Comparison of ENCODE assay signal across 8 mouse cellular contexts in genomic region chr16:91547974-91548373, GRCm38 (mm10). TPM values are rescaled to one million over a fixed set of nuclear protein-coding genes. Genes with fewer than 3 reads are reported as not detected.
DNase-seq lines count a peak whose midpoint lies in the region; ATAC-seq and TF ChIP-seq lines count a peak whose summit lies in the region.

No protein-coding gene starts in this region.

- peak overlapping the region; percentile 76 for H3K4me2 ChIP-seq in forebrain, embryonic 14.5 days (ENCODE audit: low read length)
- peak overlapping the region; percentile 100 for H3K4me2 ChIP-seq in liver, embryonic 13.5 days
- peak overlapping the region; percentile 66 for H3K4me2 ChIP-seq in stomach, embryonic 14.5 days (replicated peaks; ENCODE audit: low read depth, low read length)

- no peaks in the 10 kb centered on the region for H3K36me3 ChIP-seq in forebrain, embryonic 14.5 days (ENCODE audit: control insufficient read depth, insufficient read depth, low read length)
- no peaks in the 10 kb centered on the region for H3K36me3 ChIP-seq in liver, embryonic 13.5 days
- no peaks in the 10 kb centered on the region for H3K36me3 ChIP-seq in stomach, embryonic 14.5 days (ENCODE audit: control insufficient read depth, insufficient read depth, low read length)

- H3K4me3 ChIP-seq in cerebellum, adult 2 months (replicated peaks; ENCODE audit: insufficient read depth, low read depth, low read length), result peak overlapping the region; percentile 81
- H3K4me3 ChIP-seq in forebrain, embryonic 14.5 days (ENCODE audit: low read depth, low read length), result peak overlapping the region; percentile 84
- peak overlapping the region; percentile 89 for H3K4me3 ChIP-seq in liver, embryonic 13.5 days (replicated peaks)
- H3K4me3 ChIP-seq in stomach, embryonic 14.5 days (ENCODE audit: low read depth, low read length), result peak overlapping the region; percentile 95

- no peak for TF ChIP-seq CTCF in cerebellum, adult 2 months (IDR thresholded peaks at IDR 0.05; ENCODE audit: borderline replicate concordance, insufficient read depth, low read depth, low read length)

- no peaks in the 10 kb centered on the region for H3K27me3 ChIP-seq in cerebellum, adult 2 months (ENCODE audit: control insufficient read depth, insufficient read depth, low read length)
- H3K27me3 ChIP-seq in forebrain, embryonic 14.5 days (replicated peaks; ENCODE audit: control insufficient read depth, insufficient read depth, low read length), result no peaks in the 10 kb centered on the region
- H3K27me3 ChIP-seq in liver, embryonic 13.5 days, result no peaks in the 10 kb centered on the region
- no peaks in the 10 kb centered on the region for H3K27me3 ChIP-seq in stomach, embryonic 14.5 days (ENCODE audit: control insufficient read depth, insufficient read depth, low read length)

- no peak for ATAC-seq in forebrain, embryonic 14.5 days
- no peak for ATAC-seq in liver, embryonic 13.5 days (ENCODE audit: low read depth)
- ATAC-seq in stomach, embryonic 14.5 days (ENCODE audit: insufficient number of reproducible peaks, insufficient read depth, low FRiP score, low read depth), result no peak

- 75% methylated on average over 5 of the region's 5 CpGs for WGBS in cerebellum, adult 2 months
- 56% methylated on average over 5 of the region's 5 CpGs for WGBS in forebrain, embryonic 14.5 days
- WGBS in liver, embryonic 13.5 days (ENCODE audit: insufficient replicate concordance), result 28% methylated on average over 5 of the region's 5 CpGs
- 54% methylated on average over 5 of the region's 5 CpGs for WGBS in stomach, embryonic 14.5 days

- no peak overlapping the region for H3K27ac ChIP-seq in cerebellum, adult 2 months (ENCODE audit: insufficient read depth, low read length)
- no peak overlapping the region for H3K27ac ChIP-seq in forebrain, embryonic 14.5 days (ENCODE audit: low read depth, low read length)
- H3K27ac ChIP-seq in liver, embryonic 13.5 days, result peak overlapping the region; percentile 95; the same call in 1 of the 2 replicates
- H3K27ac ChIP-seq in stomach, embryonic 14.5 days (ENCODE audit: low read length), result no peak overlapping the region

- no peak overlapping the region for H3K9ac ChIP-seq in forebrain, embryonic 14.5 days (ENCODE audit: low read length)
- H3K9ac ChIP-seq in liver, embryonic 13.5 days, result peak overlapping the region; percentile 94
- H3K9ac ChIP-seq in stomach, embryonic 14.5 days (replicated peaks; ENCODE audit: low read depth, low read length), result no peak overlapping the region

- no peak for TF ChIP-seq POLR2A in cerebellum, adult 2 months (IDR thresholded peaks at IDR 0.05; ENCODE audit: borderline replicate concordance, insufficient read depth, low read length)

- no peak for DNase-seq in cerebellum, adult 2 months
- DNase-seq in cerebellum, adult 9-10 months, result no peak
- peak; percentile 42 for DNase-seq in 3T3-L1 (ENCODE audit: low read depth, low spot score)
- DNase-seq in forebrain, embryonic 14.5 days (ENCODE audit: low spot score), result no peak
- DNase-seq in liver, embryonic 13.5 days, result no peak
- no peak for DNase-seq in adrenal gland, adult 2 months
- no peak for DNase-seq in cerebellum, postnatal 10 days

- H3K9me3 ChIP-seq in forebrain, embryonic 14.5 days (replicated peaks; ENCODE audit: control insufficient read depth, low read length), result no peaks in the 10 kb centered on the region
- H3K9me3 ChIP-seq in liver, embryonic 13.5 days (replicated peaks), result no peaks in the 10 kb centered on the region
- H3K9me3 ChIP-seq in stomach, embryonic 14.5 days (ENCODE audit: control insufficient read depth, low read depth, low read length), result no peaks in the 10 kb centered on the region

- no peaks in the 10 kb centered on the region; the same call in 1 of the 2 replicates for H3K4me1 ChIP-seq in cerebellum, adult 2 months (ENCODE audit: control insufficient read depth, insufficient read depth, low read length)
- H3K4me1 ChIP-seq in forebrain, embryonic 14.5 days (ENCODE audit: control insufficient read depth, insufficient read depth, low read length), result peaks cover 3% of the 10 kb centered on the region; the same call in 1 of the 2 replicates
- H3K4me1 ChIP-seq in liver, embryonic 13.5 days (replicated peaks), result peaks cover 94% of the 10 kb centered on the region
- H3K4me1 ChIP-seq in stomach, embryonic 14.5 days (ENCODE audit: control insufficient read depth, insufficient read depth, low read length), result peaks cover 17% of the 10 kb centered on the region; the same call in 1 of the 2 replicates

RNA-seq across cellular contexts. Expression of gene Ifngr2, which starts 1.1 kb away (rescaled TPM):
- polyA plus RNA-seq in cerebellum, adult 2 months (2012; rRNA removed), result 33.9 and 34.5 TPM in 2 replicates
- 77.3 and 100 TPM in 2 replicates for polyA plus RNA-seq in forebrain, embryonic 14.5 days (2014; fragmentation: Nextera tagmentation; extraction: Ambion mirVana)
- polyA plus RNA-seq in liver, embryonic 13.5 days (2015; fragmentation: Nextera tagmentation; extraction: Ambion mirVana), result 15.4 and 18.1 TPM in 2 replicates
- 44.0 and 51.8 TPM in 2 replicates for polyA plus RNA-seq in stomach, embryonic 14.5 days (2014; fragmentation: Nextera tagmentation; extraction: Ambion mirVana)
- total RNA-seq in adrenal gland, adult 2 months (2021), result 10 to 100 TPM; 19.9 to 34.0 TPM
- polyA plus RNA-seq in adrenal gland, adult 2 months (2012; rRNA removed), result 25.1 and 39.2 TPM in 2 replicates

RNA-seq across cellular contexts. Expression of gene Tmem50b, which starts 49.6 kb away (rescaled TPM):
- 147 and 148 TPM in 2 replicates for polyA plus RNA-seq in cerebellum, adult 2 months (2012; rRNA removed)
- 105 and 111 TPM in 2 replicates for polyA plus RNA-seq in forebrain, embryonic 14.5 days (2014; fragmentation: Nextera tagmentation; extraction: Ambion mirVana)
- polyA plus RNA-seq in liver, embryonic 13.5 days (2015; fragmentation: Nextera tagmentation; extraction: Ambion mirVana), result 5.6 and 6.3 TPM in 2 replicates
- polyA plus RNA-seq in stomach, embryonic 14.5 days (2014; fragmentation: Nextera tagmentation; extraction: Ambion mirVana), result 29.7 and 33.3 TPM in 2 replicates
- 10 to 100 TPM; 60.0 to 62.2 TPM for total RNA-seq in adrenal gland, adult 2 months (2021)
- 27.4 and 34.4 TPM in 2 replicates for polyA plus RNA-seq in adrenal gland, adult 2 months (2012; rRNA removed)
